Mouse (Mus musculus) layer of hippocampus, adult 9-11 months (tissue): ENCODE data around the gene Ak9.

Experiments
- DNase-seq: peaks from one replicate; pipeline ENCODE4 v3.0.0; 2022

The Ak9 gene

GRCm38 (mm10) chr10:41459990-41460389 is 156.2 kb downstream of the Ak9 start:
- no peak for DNase-seq

- no peak for DNase-seq
Observed at GRCm38 (mm10) chr10:41460501-41460900, 156.7 kb downstream of the Ak9 start.

GRCm38 (mm10) chr10:41461057-41461722 is 157.4 kb downstream of the Ak9 start:
- no peak for DNase-seq

- no peak for DNase-seq
Observed at GRCm38 (mm10) chr10:41464401-41464955, 160.7 kb downstream of the Ak9 start.

GRCm38 (mm10) chr10:41467325-41467724 is 163.5 kb downstream of the Ak9 start:
- DNase-seq, result no peak

- no peak for DNase-seq
Observed at GRCm38 (mm10) chr10:41470693-41471092, 166.9 kb downstream of the Ak9 start.

- no peak for DNase-seq
Observed at GRCm38 (mm10) chr10:41472534-41472933, 168.8 kb downstream of the Ak9 start.

- DNase-seq, result no peak
Observed at GRCm38 (mm10) chr10:41472962-41473481, 169.2 kb downstream of the Ak9 start.

- no peak for DNase-seq
Observed at GRCm38 (mm10) chr10:41473782-41474468, 170.1 kb downstream of the Ak9 start.

GRCm38 (mm10) chr10:41474981-41475391 is 171.2 kb downstream of the Ak9 start:
- DNase-seq, result no peak

- peak; percentile 69 for DNase-seq
Observed at GRCm38 (mm10) chr10:41476171-41477017, 172.6 kb downstream of the Ak9 start, which contains the start of gene Mical1. TSS of gene Mical1 (plus strand) at chr10:41476314.

GRCm38 (mm10) chr10:41477018-41477277 is 173.2 kb downstream of the Ak9 start:
- no peak for DNase-seq

- peak; percentile 71 for DNase-seq
Observed at GRCm38 (mm10) chr10:41477278-41478181, 173.8 kb downstream of the Ak9 start.

- no peak for DNase-seq
Observed at GRCm38 (mm10) chr10:41479961-41480360, 176.2 kb downstream of the Ak9 start.

GRCm38 (mm10) chr10:41480938-41481880 is 177.4 kb downstream of the Ak9 start:
- no peak for DNase-seq

- DNase-seq, result no peak
Observed at GRCm38 (mm10) chr10:41482446-41482845, 178.7 kb downstream of the Ak9 start.
